Mouse (Mus musculus): ENCODE measurements around the gene Abcc12. TPM values are rescaled to one million over a fixed set of nuclear protein-coding genes. Genes with fewer than 3 reads are reported as not detected.

Abcc12 gene
- total and polyA plus RNA-seq, 2 experiments from 2014 or later: 0.11 to 0.12 TPM

DNA sequence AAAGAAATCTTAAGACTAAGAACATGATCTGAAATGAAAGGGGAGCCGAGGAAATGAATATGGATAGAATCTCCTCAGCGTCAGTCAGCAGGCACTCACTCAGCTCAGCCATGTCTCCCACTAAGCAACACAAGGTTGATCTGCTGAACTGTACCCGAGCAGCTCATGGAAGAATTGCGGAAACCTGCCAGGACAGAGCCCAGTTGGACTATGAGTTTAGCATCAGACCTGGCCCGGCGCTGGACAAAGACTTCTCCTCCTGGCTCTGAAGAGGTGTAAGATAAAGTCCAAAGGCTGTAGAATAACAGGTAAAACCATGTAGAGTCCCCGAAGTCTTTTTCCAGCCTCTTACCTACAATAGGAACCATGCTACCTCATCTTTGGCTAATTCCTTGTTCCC lies 17.2 kb upstream of the Abcc12 start:
- Histone ChIP-seq H3K9me3 (ENCODE audit: low read length) (no peaks in the 10 kb centered on the region), H3K9ac (replicated peaks; ENCODE audit: low read length, poor library complexity, severe bottlenecking) (no peak overlapping the region), H3K4me2 (ENCODE audit: low read depth, low read length, poor library complexity, severe bottlenecking) (no peak overlapping the region), H3K27me3 (ENCODE audit: insufficient read depth, low read length) (no peaks in the 10 kb centered on the region), H3K4me1 (ENCODE audit: insufficient read depth, low read length) (no peaks in the 10 kb centered on the region), H3K4me3 (ENCODE audit: low read depth, low read length) (no peak overlapping the region), H3K36me3 (ENCODE audit: insufficient read depth, low read length) (no peaks in the 10 kb centered on the region), H3K27ac (ENCODE audit: low read depth, low read length) (no peak overlapping the region)
- no peak for TF ChIP-seq CTCF (IDR thresholded peaks at IDR 0.05)
- ATAC-seq (ENCODE audit: low FRiP score) (no peak), DNase-seq (ENCODE audit: low spot score) (no peak)
- 88% methylated on average over 7 of the region's 7 CpGs for WGBS

DNA sequence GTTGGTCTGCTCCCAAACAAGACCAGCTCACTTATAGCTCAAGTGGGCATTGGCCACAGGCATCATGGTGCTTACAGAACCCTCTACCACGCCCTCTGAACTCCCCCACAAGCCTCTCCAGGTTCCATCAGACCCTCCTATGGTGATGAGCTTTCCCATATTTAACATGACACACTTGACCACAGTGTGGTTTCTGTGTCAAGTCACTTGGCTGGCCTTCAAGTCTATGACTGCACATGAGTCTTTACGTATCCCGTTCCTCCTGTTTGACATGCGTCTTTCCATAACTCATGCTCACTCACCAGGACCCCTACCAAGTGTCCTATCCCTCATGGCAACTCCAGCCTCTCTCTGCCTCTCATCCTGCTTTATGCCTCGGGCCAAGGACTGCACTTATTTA lies 15.2 kb upstream of the Abcc12 start:
- Histone ChIP-seq H3K36me3 (ENCODE audit: insufficient read depth, low read length) (no peaks in the 10 kb centered on the region), H3K4me2 (ENCODE audit: low read depth, low read length, poor library complexity, severe bottlenecking) (no peak overlapping the region), H3K4me3 (ENCODE audit: low read depth, low read length) (no peak overlapping the region), H3K4me1 (ENCODE audit: insufficient read depth, low read length) (no peaks in the 10 kb centered on the region), H3K27ac (ENCODE audit: low read depth, low read length) (no peak overlapping the region), H3K9me3 (ENCODE audit: low read length) (no peaks in the 10 kb centered on the region), H3K27me3 (ENCODE audit: insufficient read depth, low read length) (no peaks in the 10 kb centered on the region), H3K9ac (replicated peaks; ENCODE audit: low read length, poor library complexity, severe bottlenecking) (no peak overlapping the region)
- 78% methylated on average over 5 of the region's 5 CpGs for WGBS
- TF ChIP-seq CTCF (IDR thresholded peaks at IDR 0.05): no peak
- no peak for DNase-seq (ENCODE audit: low spot score)
- ATAC-seq (ENCODE audit: low FRiP score): no peak

GRCm38 (mm10) chr8:86594159-86594796 lies 13.8 kb upstream of the Abcc12 start:
- Histone ChIP-seq H3K27ac (ENCODE audit: low read depth, low read length) (no peak overlapping the region), H3K27me3 (ENCODE audit: insufficient read depth, low read length) (no peaks in the 10 kb centered on the region), H3K36me3 (ENCODE audit: insufficient read depth, low read length) (no peaks in the 10 kb centered on the region), H3K9me3 (ENCODE audit: low read length) (no peaks in the 10 kb centered on the region), H3K4me3 (ENCODE audit: low read depth, low read length) (no peak overlapping the region), H3K9ac (replicated peaks; ENCODE audit: low read length, poor library complexity, severe bottlenecking) (no peak overlapping the region), H3K4me2 (ENCODE audit: low read depth, low read length, poor library complexity, severe bottlenecking) (no peak overlapping the region), H3K4me1 (ENCODE audit: insufficient read depth, low read length) (no peaks in the 10 kb centered on the region)
- ATAC-seq (ENCODE audit: low FRiP score): no peak
- DNase-seq (ENCODE audit: low spot score): no peak
- TF ChIP-seq CTCF (IDR thresholded peaks at IDR 0.05): no peak
- WGBS: 72% methylated on average over 3 of the region's 3 CpGs

- 73% methylated on average over 10 of the region's 10 CpGs for WGBS
- H3K4me2 ChIP-seq (ENCODE audit: low read depth, low read length, poor library complexity, severe bottlenecking): no peak overlapping the region
- H3K4me1 ChIP-seq (ENCODE audit: insufficient read depth, low read length): no peaks in the 10 kb centered on the region
- H3K9me3 ChIP-seq (ENCODE audit: low read length): no peaks in the 10 kb centered on the region
- no peak for DNase-seq (ENCODE audit: low spot score)
- TF ChIP-seq CTCF (IDR thresholded peaks at IDR 0.05): no peak
- no peak overlapping the region for H3K9ac ChIP-seq (replicated peaks; ENCODE audit: low read length, poor library complexity, severe bottlenecking)
- H3K36me3 ChIP-seq (ENCODE audit: insufficient read depth, low read length): no peaks in the 10 kb centered on the region
- H3K4me3 ChIP-seq (ENCODE audit: low read depth, low read length): no peak overlapping the region
- H3K27me3 ChIP-seq (ENCODE audit: insufficient read depth, low read length): no peaks in the 10 kb centered on the region
- ATAC-seq (ENCODE audit: low FRiP score): no peak
- H3K27ac ChIP-seq (ENCODE audit: low read depth, low read length): no peak overlapping the region
Measured at GRCm38 (mm10) chr8:86593099-86593498, 12.6 kb upstream of the Abcc12 start.

DNA sequence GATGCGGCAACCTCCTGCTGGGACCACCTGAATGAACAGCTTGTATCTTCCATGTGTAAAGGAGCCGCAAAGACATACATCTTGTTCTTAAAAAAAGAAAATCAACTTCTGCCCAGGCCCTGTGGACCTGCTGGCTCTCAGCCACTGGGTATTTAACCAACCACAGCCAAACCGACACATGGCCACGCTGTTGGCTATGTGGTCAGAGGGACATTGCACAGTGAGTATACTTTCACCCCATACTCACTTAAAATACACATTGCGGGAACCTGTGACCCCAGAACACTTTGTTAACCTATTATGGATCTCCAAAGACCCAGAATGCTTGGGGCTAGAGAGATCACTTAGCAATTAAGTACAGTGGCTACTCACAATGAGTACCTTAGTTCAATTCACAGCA lies 7.9 kb upstream of the Abcc12 start:
- Histone ChIP-seq H3K4me3 (ENCODE audit: low read depth, low read length) (no peak overlapping the region), H3K9me3 (ENCODE audit: low read length) (no peaks in the 10 kb centered on the region), H3K27me3 (ENCODE audit: insufficient read depth, low read length) (no peaks in the 10 kb centered on the region), H3K27ac (ENCODE audit: low read depth, low read length) (no peak overlapping the region), H3K9ac (replicated peaks; ENCODE audit: low read length, poor library complexity, severe bottlenecking) (no peak overlapping the region), H3K4me1 (ENCODE audit: insufficient read depth, low read length) (no peaks in the 10 kb centered on the region), H3K36me3 (ENCODE audit: insufficient read depth, low read length) (no peaks in the 10 kb centered on the region), H3K4me2 (ENCODE audit: low read depth, low read length, poor library complexity, severe bottlenecking) (no peak overlapping the region)
- 93% methylated on average over 5 of the region's 5 CpGs for WGBS
- no peak for DNase-seq (ENCODE audit: low spot score)
- no peak for TF ChIP-seq CTCF (IDR thresholded peaks at IDR 0.05)
- no peak for ATAC-seq (ENCODE audit: low FRiP score)

- H3K36me3 ChIP-seq (ENCODE audit: insufficient read depth, low read length): no peaks in the 10 kb centered on the region
- H3K4me3 ChIP-seq (ENCODE audit: low read depth, low read length): no peak overlapping the region
- 45% methylated on average over 6 of the region's 6 CpGs for WGBS
- H3K27me3 ChIP-seq (ENCODE audit: insufficient read depth, low read length): no peaks in the 10 kb centered on the region
- H3K4me2 ChIP-seq (ENCODE audit: low read depth, low read length, poor library complexity, severe bottlenecking): no peak overlapping the region
- H3K9ac ChIP-seq (replicated peaks; ENCODE audit: low read length, poor library complexity, severe bottlenecking): no peak overlapping the region
- TF ChIP-seq CTCF (IDR thresholded peaks at IDR 0.05): peak; percentile 61
- DNase-seq (ENCODE audit: low spot score): peak; percentile 39
- ATAC-seq (ENCODE audit: low FRiP score): no peak
- no peaks in the 10 kb centered on the region for H3K9me3 ChIP-seq (ENCODE audit: low read length)
- no peak overlapping the region for H3K27ac ChIP-seq (ENCODE audit: low read depth, low read length)
- no peaks in the 10 kb centered on the region for H3K4me1 ChIP-seq (ENCODE audit: insufficient read depth, low read length)
Measured at GRCm38 (mm10) chr8:86586642-86587041, 6.2 kb upstream of the Abcc12 start.
